Mouse (Mus musculus) cortical plate, adult 2 months (tissue): ENCODE results near the gene Flrt1.

Source experiments
- CTCF ChIP-seq: fragments of 200-500 bp; IDR thresholded peaks from 2 replicates; pipeline ENCODE4 v1.5.1; 2011; ENCODE audit warnings: mild to moderate bottlenecking, control low read depth, low read length; ENCODE audit not compliant: insufficient read depth; ENCODE audit errors: extremely low read depth
- POLR2A ChIP-seq: fragments of 200-500 bp; IDR thresholded peaks from 2 replicates; pipeline ENCODE4 v1.6.1; 2011; ENCODE audit warnings: mild to moderate bottlenecking, low read length, control low read depth; ENCODE audit not compliant: insufficient read depth; ENCODE audit errors: extremely low read depth

- TF ChIP-seq CTCF, result no peak
- TF ChIP-seq POLR2A, result no peak
Measured at GRCm38 (mm10) chr19:7146376-7146775, 40.8 kb upstream of the Flrt1 start.
